Mouse (Mus musculus) ES-E14 (cell line): ENCODE data around the gene Gfi1b. TPM values are rescaled to one million over a fixed set of nuclear protein-coding genes. Genes with fewer than 3 reads are reported as not detected.

ENCODE experiments used
- DNase-seq: peaks from one replicate; pipeline ENCODE4 v3.0.0-alpha.2; 2013; ENCODE audit warnings: low read depth, low spot score
- H3K27ac ChIP-seq: 2 replicates; pipeline ENCODE4 v1.5.1; 2012; ENCODE audit warnings: low read depth, mild to moderate bottlenecking, low read length, moderate library complexity, mixed read lengths; ENCODE audit not compliant: poor library complexity, insufficient read depth, severe bottlenecking
- H3K36me3 ChIP-seq: 2 replicates; pipeline ENCODE4 v1.6.1; 2012; ENCODE audit warnings: mild to moderate bottlenecking, low read length, moderate library complexity, mixed read lengths; ENCODE audit not compliant: control insufficient read depth, poor library complexity, insufficient read depth, severe bottlenecking
- H3K4me1 ChIP-seq, 2 experiments: fragments of 150-350 bp in 1 of 2; sonication (generic) in 1 of 2; 2 replicates each; pipeline ENCODE4 v1.6.1; 2012; ENCODE audit warnings: low read length in 2 of 2, mild to moderate bottlenecking in 1 of 2, mixed read lengths in 1 of 2; ENCODE audit not compliant: control insufficient read depth in 2 of 2, insufficient read depth in 2 of 2, poor library complexity in 1 of 2
- H3K4me3 ChIP-seq, 2 experiments: fragments of 150-350 bp in 1 of 2; sonication (generic) in 1 of 2; 2 replicates each; pipeline ENCODE4 v1.5.1; 2012; ENCODE audit warnings: low read length in 2 of 2, low read depth in 1 of 2, mild to moderate bottlenecking in 1 of 2, mixed read lengths in 1 of 2; ENCODE audit not compliant: insufficient read depth in 1 of 2, poor library complexity in 1 of 2, severe bottlenecking in 1 of 2
- H3K9ac ChIP-seq: 2 replicates; pipeline ENCODE4 v1.6.1; 2012; ENCODE audit warnings: low read depth, mild to moderate bottlenecking, low read length, mixed read lengths; ENCODE audit not compliant: poor library complexity, insufficient read depth, severe bottlenecking
- H3K9me3 ChIP-seq: fragments of 150-350 bp; sonication (generic); 2 replicates; pipeline ENCODE4 v1.6.1; 2012; ENCODE audit warnings: low read depth, mild to moderate bottlenecking, low read length; ENCODE audit not compliant: control insufficient read depth, insufficient read depth
- CHD2 ChIP-seq: IDR thresholded peaks from 2 replicates; pipeline ENCODE4 v1.6.1; 2014; ENCODE audit warnings: mild to moderate bottlenecking, low read depth, low read length, inconsistent platforms
- HCFC1 ChIP-seq: IDR thresholded peaks from 2 replicates; pipeline ENCODE4 v1.6.1; 2012; ENCODE audit warnings: low read length, inconsistent platforms, borderline replicate concordance; ENCODE audit not compliant: insufficient read depth
- MAFK ChIP-seq: IDR thresholded peaks from 2 replicates; pipeline ENCODE4 v1.6.1; 2014; ENCODE audit warnings: mild to moderate bottlenecking, low read depth, low read length, inconsistent platforms; ENCODE audit not compliant: insufficient read depth
- ZC3H11A ChIP-seq: IDR thresholded peaks from 2 replicates; pipeline ENCODE4 v1.6.1; 2012; ENCODE audit warnings: low read depth, mild to moderate bottlenecking, inconsistent platforms, low read length, borderline replicate concordance
- ZNF384 ChIP-seq: IDR thresholded peaks from 2 replicates; pipeline ENCODE4 v1.6.1; 2012; ENCODE audit warnings: low read depth, low read length, inconsistent platforms
- in situ Hi-C, 2 experiments: fragments of 600-800 bp; cut with MboI; formaldehyde crosslinking; loops; one replicate each; pipeline ENCODE4 v1.15.1; 2025; ENCODE audit warnings: low sequenced_read_pairs in 2 of 2, inconsistent platforms in 1 of 2; ENCODE audit not compliant: unreplicated experiment in 2 of 2
- total RNA-seq: library from RNA; depleted of rRNA; stranded (reverse); fragments of 300-350 nt; gene quantifications from 2 replicates; pipeline ENCODE4 v1.2.3, GENCODE M21; 2012

Gene Gfi1b
- total RNA-seq, 1 experiment = not detected

DNA sequence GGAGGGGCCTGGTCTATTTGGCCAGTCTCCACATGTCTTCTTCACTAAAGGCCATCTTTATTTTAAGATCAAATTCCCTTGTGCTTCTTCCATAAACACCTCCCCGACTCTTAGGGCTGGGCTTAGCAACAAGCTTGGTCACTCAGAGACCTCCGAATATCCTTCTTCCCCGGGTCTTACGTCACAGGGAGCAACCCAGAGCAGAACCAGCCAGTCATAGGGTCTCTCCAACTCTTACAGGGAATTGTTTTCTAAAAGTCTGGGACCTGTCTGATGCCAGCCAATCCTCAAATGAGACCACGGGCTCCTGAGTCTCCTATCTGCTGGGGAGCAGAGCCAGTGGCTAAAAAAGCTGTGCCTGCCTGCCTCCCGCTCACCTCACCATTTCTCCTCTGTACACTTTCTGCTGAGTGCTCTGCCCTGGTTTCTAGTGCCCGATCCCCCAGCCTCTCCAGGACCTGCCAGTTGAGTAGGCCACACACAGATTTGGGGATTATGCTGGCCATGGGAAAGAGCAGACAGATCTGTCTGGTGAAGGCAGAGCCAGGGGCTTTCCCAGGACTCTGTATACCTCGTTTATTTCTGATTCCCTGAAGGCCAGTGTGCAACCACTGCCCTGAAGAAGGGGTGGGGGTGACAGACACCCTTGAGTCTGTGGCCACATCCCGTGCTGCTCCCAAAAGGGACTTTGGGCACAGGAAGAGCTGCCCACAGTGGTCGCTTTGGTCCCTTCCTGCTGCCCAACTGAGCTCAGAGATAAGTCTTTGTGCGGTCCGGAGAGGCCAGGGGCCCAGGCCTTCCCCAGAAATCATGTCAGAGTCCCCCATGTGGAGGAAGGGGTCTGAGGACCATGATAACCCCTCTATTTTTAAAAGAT is 22.9 kb downstream of the Gfi1b start:
- Histone ChIP-seq H3K4me3 (no peak overlapping the region), H3K4me1 (peaks cover 0 to 8% of the 10 kb centered on the region in 2 experiments; a peak in 2 of 4 replicates), H3K36me3 (no peaks in the 10 kb centered on the region), H3K9ac (no peak overlapping the region), H3K27ac (no peak overlapping the region), H3K9me3 (no peaks in the 10 kb centered on the region)
- DNase-seq = no peak
- in situ Hi-C loops = no loop called here
- TF ChIP-seq HCFC1 = no peak
- no peak for TF ChIP-seq CHD2
- TF ChIP-seq MAFK = no peak
- no peak for TF ChIP-seq ZNF384
- TF ChIP-seq ZC3H11A = no peak

DNA sequence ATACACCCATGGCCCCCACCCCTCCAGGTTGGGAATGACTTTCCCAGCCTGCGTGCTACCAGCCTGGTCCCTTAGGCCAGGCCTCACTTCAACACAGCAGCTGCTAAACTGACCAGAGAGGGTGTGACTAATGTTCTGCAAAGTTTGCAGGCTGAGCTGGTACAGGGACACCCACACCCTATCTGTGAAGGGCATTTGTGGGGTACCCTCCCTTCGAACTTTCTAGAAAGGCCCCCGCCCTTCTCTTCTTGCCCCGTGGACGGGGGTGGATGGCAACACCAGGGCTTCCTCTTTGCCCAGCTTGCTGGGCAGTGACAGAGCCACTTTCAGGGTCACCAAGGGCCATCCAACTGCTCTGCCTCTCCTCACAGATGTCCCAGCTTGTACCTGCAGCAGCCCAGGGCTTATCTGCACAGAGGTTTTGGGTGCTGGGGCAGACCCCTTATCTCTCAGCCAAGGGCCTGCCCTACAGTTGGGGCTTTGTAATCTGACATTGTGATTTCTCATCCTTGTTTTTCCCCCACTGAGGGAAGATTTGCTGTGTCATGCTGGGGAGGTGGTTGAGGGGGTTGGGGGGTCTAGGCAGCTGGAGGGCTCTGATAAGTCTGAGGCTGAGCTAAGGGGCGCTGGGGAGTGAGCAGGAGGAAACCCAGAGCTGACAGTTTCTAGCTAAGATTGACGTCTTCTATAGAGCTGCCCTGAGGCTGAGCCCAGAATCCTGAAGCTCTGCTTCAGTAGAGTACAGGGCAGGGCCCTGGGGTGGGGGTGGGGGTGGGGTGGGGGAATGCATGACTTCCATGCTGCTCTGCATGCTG is 23.8 kb downstream of the Gfi1b start:
- Histone ChIP-seq H3K27ac (no peak overlapping the region), H3K9me3 (no peaks in the 10 kb centered on the region), H3K9ac (no peak overlapping the region), H3K4me3 (no peak overlapping the region), H3K36me3 (no peaks in the 10 kb centered on the region), H3K4me1 (peaks cover 0 to 8% of the 10 kb centered on the region in 2 experiments; a peak in 2 of 4 replicates)
- TF ChIP-seq ZNF384 (no peak), HCFC1 (no peak), MAFK (no peak), ZC3H11A (no peak)
- in situ Hi-C loops = no loop called here
- DNase-seq = no peak

- H3K4me1 ChIP-seq = peaks cover 0 to 8% of the 10 kb centered on the region in 2 experiments; a peak in 2 of 4 replicates
- no peaks in the 10 kb centered on the region for H3K9me3 ChIP-seq
- H3K9ac ChIP-seq = no peak overlapping the region
- peak; percentile 60 for DNase-seq
- TF ChIP-seq HCFC1 = no peak
- no peak for TF ChIP-seq MAFK
- no peak for TF ChIP-seq ZNF384
- TF ChIP-seq ZC3H11A = no peak
- no peak for TF ChIP-seq CHD2
- H3K4me3 ChIP-seq = no peak overlapping the region
- no peak overlapping the region for H3K27ac ChIP-seq
- H3K36me3 ChIP-seq = no peaks in the 10 kb centered on the region
- in situ Hi-C loops = no loop called here
Observed at GRCm38 (mm10) chr2:28596998-28597397, 24.8 kb downstream of the Gfi1b start.

DNA sequence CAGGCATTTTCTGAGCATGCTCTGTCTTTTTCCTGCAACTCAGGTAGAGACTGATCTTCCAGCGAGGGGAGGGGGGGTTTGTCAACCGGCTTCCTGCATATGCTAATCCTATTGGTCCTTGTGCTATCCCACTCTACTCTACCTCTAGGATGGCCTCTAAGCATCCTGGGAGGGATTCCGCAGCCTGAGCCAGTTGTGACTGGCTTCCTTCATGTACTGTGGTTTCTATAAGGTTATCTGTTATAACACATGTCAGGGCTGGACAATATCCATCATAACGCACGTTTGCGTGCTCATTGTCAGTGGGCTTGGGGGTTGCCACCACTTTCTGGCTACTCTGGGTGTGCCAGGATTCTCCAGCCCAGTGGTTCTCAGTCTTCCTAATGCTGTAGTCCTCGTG is 25.8 kb downstream of the Gfi1b start:
- H3K4me3 ChIP-seq = no peak overlapping the region
- H3K36me3 ChIP-seq = no peaks in the 10 kb centered on the region
- no peak overlapping the region for H3K9ac ChIP-seq
- peaks cover 0 to 8% of the 10 kb centered on the region in 2 experiments; a peak in 2 of 4 replicates for H3K4me1 ChIP-seq
- no peaks in the 10 kb centered on the region for H3K9me3 ChIP-seq
- no peak overlapping the region for H3K27ac ChIP-seq
- no peak for DNase-seq
- no peak for TF ChIP-seq MAFK
- TF ChIP-seq ZC3H11A = no peak
- TF ChIP-seq CHD2 = no peak
- no peak for TF ChIP-seq HCFC1
- no peak for TF ChIP-seq ZNF384
- in situ Hi-C loops = no loop called here
